Mouse (Mus musculus) CH12.LX (cell line): ENCODE measurements around the gene Slc12a4.

Experiments used
- CTCF ChIP-seq, 2 experiments: IDR thresholded peaks in 1 of 2; conservative IDR thresholded peaks in 1 of 2; 2 replicates each; pipeline ENCODE4 v1.5.1; 2011 to 2012; ENCODE audit warnings: low read depth in 2 of 2, low read length in 2 of 2, improper control_type of control experiment in 1 of 2, inconsistent platforms in 1 of 2, mild to moderate bottlenecking in 1 of 2, moderate library complexity in 1 of 2
- E2F4 ChIP-seq: IDR thresholded peaks from 2 replicates; pipeline ENCODE4 v1.6.1; 2011; ENCODE audit warnings: low read depth, low read length, improper control_type of control experiment; ENCODE audit not compliant: insufficient replicate concordance
- EP300 ChIP-seq: IDR thresholded peaks from 2 replicates; pipeline ENCODE4 v1.6.1; 2011; ENCODE audit warnings: low read length, improper control_type of control experiment
- ETS1 ChIP-seq: conservative IDR thresholded peaks from 2 replicates; pipeline ENCODE4 v1.6.1; 2012; ENCODE audit warnings: low read depth, mild to moderate bottlenecking, inconsistent platforms, low read length, improper control_type of control experiment, moderate library complexity
- JUN ChIP-seq: IDR thresholded peaks from 2 replicates; pipeline ENCODE4 v1.6.1; 2011; ENCODE audit warnings: low read depth, mild to moderate bottlenecking, low read length, improper control_type of control experiment, moderate library complexity; ENCODE audit not compliant: insufficient read depth
- MAZ ChIP-seq: IDR thresholded peaks from 2 replicates; pipeline ENCODE4 v1.6.1; 2012; ENCODE audit warnings: low read depth, mild to moderate bottlenecking, inconsistent platforms, low read length, improper control_type of control experiment, moderate library complexity
- MEF2A ChIP-seq: IDR thresholded peaks from 2 replicates; pipeline ENCODE4 v1.6.1; 2014; ENCODE audit warnings: low read depth, mild to moderate bottlenecking, inconsistent platforms, low read length, improper control_type of control experiment, borderline replicate concordance
- NRF1 ChIP-seq: IDR thresholded peaks from 2 replicates; pipeline ENCODE4 v1.6.1; 2014; ENCODE audit warnings: low read depth, mild to moderate bottlenecking, inconsistent platforms, low read length, improper control_type of control experiment, moderate library complexity
- POLR2A ChIP-seq: IDR thresholded peaks from 2 replicates; pipeline ENCODE4 v1.6.1; 2011; ENCODE audit warnings: low read depth, mild to moderate bottlenecking, improper control_type of control experiment, low read length
- RCOR1 ChIP-seq: conservative IDR thresholded peaks from 2 replicates; pipeline ENCODE4 v1.6.1; 2012; ENCODE audit warnings: low read depth, mild to moderate bottlenecking, inconsistent platforms, low read length, improper control_type of control experiment
- USF2 ChIP-seq: conservative IDR thresholded peaks from 2 replicates; pipeline ENCODE4 v1.6.1; 2011; ENCODE audit warnings: low read depth, low read length, improper control_type of control experiment
- ZC3H11A ChIP-seq: IDR thresholded peaks from 2 replicates; pipeline ENCODE4 v1.6.1; 2012; ENCODE audit warnings: low read depth, mild to moderate bottlenecking, inconsistent platforms, low read length, improper control_type of control experiment

DNA sequence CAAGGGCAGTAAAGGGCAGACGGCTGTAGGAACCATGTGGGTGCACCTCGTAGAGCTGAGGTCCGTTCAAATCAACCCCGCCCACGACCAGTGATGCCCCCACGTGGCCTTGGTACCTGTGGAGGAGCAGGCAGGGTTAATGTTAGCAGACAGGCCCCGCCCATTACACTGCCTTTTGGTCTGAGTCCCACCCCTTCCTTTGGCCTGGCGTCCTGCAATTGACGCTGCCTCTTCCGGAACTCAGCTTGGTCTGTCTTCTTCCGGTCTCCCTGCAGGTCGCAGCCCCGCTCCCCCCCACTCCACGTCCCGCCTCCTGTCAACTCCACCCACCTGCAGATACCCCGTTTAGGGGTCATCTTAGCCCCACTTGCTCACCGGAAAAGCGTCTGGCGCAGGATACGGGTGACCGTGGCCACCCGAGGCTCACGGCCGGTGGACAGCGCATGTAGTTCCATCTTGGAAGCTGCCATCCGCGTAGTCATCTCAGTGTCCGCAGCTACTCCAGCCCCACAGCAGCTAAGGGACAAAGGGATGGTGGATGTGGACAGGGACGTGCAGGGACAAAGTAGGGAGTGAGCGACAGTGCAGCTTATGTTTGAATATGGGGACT is 28.9 kb downstream of the Slc12a4 start:
- no peak; a peak in 1 of 4 replicates for TF ChIP-seq CTCF (conservative IDR thresholded peaks at IDR 0.05 in 1 of 2, IDR thresholded peaks at IDR 0.05 in 1 of 2; ENCODE audit: low read depth in 2 of 2, low read length in 2 of 2)
- peak; percentile 66 for TF ChIP-seq POLR2A
- no peak for TF ChIP-seq E2F4
- peak; percentile 30; the same call in 1 of the 2 replicates for TF ChIP-seq MEF2A
- TF ChIP-seq MAZ, result peak; percentile 77; the same call in 1 of the 2 replicates
- no peak for TF ChIP-seq JUN
- no peak for TF ChIP-seq RCOR1
- TF ChIP-seq ZC3H11A, result no peak
- peak; percentile 15 for TF ChIP-seq NRF1
- TF ChIP-seq EP300, result no peak
- TF ChIP-seq USF2, result peak; percentile 69
- TF ChIP-seq ETS1, result 0 out of 2 replicates have a peak, but pooled peaks have one; percentile 11
